Mouse (Mus musculus) C2C12 (cell line): ENCODE results near the gene Plpp7. TPM values are rescaled to one million over a fixed set of nuclear protein-coding genes. Genes with fewer than 3 reads are reported as not detected.

Experiments used
- H3K27me3 ChIP-seq: one replicate; pipeline ENCODE4 v1.6.1; 2011; ENCODE audit not compliant: control insufficient read depth, insufficient read depth, insufficient read length
- H3K36me3 ChIP-seq: one replicate; pipeline ENCODE4 v1.6.1; 2011; ENCODE audit not compliant: control insufficient read depth, insufficient read depth
- H3K4me3 ChIP-seq: one replicate; pipeline ENCODE4 v1.5.1; 2011; ENCODE audit warnings: mild to moderate bottlenecking, control low read depth; ENCODE audit not compliant: poor library complexity, insufficient read depth, severe bottlenecking
- H3K79me2 ChIP-seq: one replicate; pipeline ENCODE4 v1.6.1; 2011; ENCODE audit not compliant: control insufficient read depth, insufficient read depth
- H3K79me3 ChIP-seq: one replicate; pipeline ENCODE4 v1.6.1; 2011; ENCODE audit warnings: low read depth, control low read depth
- H3ac ChIP-seq: one replicate; pipeline ENCODE3; 2011; ENCODE audit warnings: low read depth; ENCODE audit not compliant: control insufficient read depth, insufficient read length
- CEBPB ChIP-seq: IDR thresholded peaks from one replicate; pipeline ENCODE4 v1.6.1; 2011; ENCODE audit warnings: low read depth, mild to moderate bottlenecking, control low read depth, moderate library complexity
- CTCF ChIP-seq: IDR thresholded peaks from one replicate; pipeline ENCODE4 v1.5.1; 2011; ENCODE audit not compliant: control insufficient read depth, insufficient read depth, insufficient read length
- FOSL1 ChIP-seq: IDR thresholded peaks from one replicate; pipeline ENCODE4 v1.8.0; 2011; ENCODE audit warnings: mild to moderate bottlenecking, low read length; ENCODE audit not compliant: poor library complexity, insufficient read depth, severe bottlenecking
- MAX ChIP-seq: IDR thresholded peaks from one replicate; pipeline ENCODE4 v1.6.1; 2011; ENCODE audit warnings: mild to moderate bottlenecking, control low read depth
- MYOD1 ChIP-seq: IDR thresholded peaks from one replicate; pipeline ENCODE4 v1.6.1; 2011; ENCODE audit warnings: low read depth; ENCODE audit not compliant: control insufficient read depth, insufficient read length
- MYOG ChIP-seq: IDR thresholded peaks from one replicate; pipeline ENCODE4 v1.6.1; 2011; ENCODE audit not compliant: control insufficient read depth, insufficient read length; ENCODE audit errors: extremely low read depth
- USF1 ChIP-seq: IDR thresholded peaks from one replicate; pipeline ENCODE4 v1.6.1; 2011; ENCODE audit warnings: low read depth, mild to moderate bottlenecking, control low read depth, moderate library complexity
- polyA plus RNA-seq: library from polyadenylated mRNA; unstranded; fragments of >200 nt; fragmentation: generic; extraction: Trizol; gene quantifications from one replicate; pipeline ENCODE4 v1.2.1, GENCODE M21; 2012; ENCODE audit warnings: missing spikeins

The Plpp7 gene
- polyA plus RNA-seq, 1 experiment: 0.47 TPM

GRCm38 (mm10) chr2:32141602-32142001, 46.3 kb downstream of the Plpp7 start:
- no peaks in the 10 kb centered on the region for H3K27me3 ChIP-seq
- no peaks in the 10 kb centered on the region for H3K36me3 ChIP-seq
- H3K79me2 ChIP-seq: no peaks in the 10 kb centered on the region
- H3K79me3 ChIP-seq: no peaks in the 10 kb centered on the region
- TF ChIP-seq CEBPB: no peak
- no peak for TF ChIP-seq USF1
- TF ChIP-seq MYOG: no peak
- no peak for TF ChIP-seq CTCF
- TF ChIP-seq MAX: no peak
- TF ChIP-seq MYOD1: no peak
- no peak for TF ChIP-seq FOSL1
- no peak overlapping the region for H3ac ChIP-seq
- H3K4me3 ChIP-seq: no peak overlapping the region

GRCm38 (mm10) chr2:32142368-32142767, 47.0 kb downstream of the Plpp7 start:
- Histone ChIP-seq H3K4me3 (no peak overlapping the region), H3K27me3 (no peaks in the 10 kb centered on the region), H3K79me3 (no peaks in the 10 kb centered on the region), H3K36me3 (no peaks in the 10 kb centered on the region), H3ac (no peak overlapping the region), H3K79me2 (no peaks in the 10 kb centered on the region)
- TF ChIP-seq FOSL1 (no peak), MYOD1 (no peak), CEBPB (no peak), USF1 (no peak), MAX (no peak)

DNA sequence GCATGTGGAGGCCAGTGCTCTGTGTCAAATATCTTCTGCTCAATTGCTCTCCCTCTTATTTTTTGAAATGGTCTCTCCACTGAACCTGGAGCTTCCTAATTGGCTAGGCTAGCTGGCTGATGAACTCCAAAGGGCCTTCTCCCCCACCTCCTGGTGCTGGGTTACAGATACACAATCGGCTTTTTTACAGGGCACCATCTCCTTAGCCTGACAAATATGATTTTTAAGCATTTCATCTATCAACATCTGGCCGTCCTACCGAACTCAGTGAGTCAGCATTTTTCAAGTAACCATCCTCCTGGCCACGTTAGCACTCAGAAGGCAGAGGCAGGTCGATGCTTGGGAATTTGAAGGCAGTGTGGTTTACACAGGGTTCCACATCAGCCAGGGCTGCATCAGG, 49.3 kb downstream of the Plpp7 start:
- TF ChIP-seq FOSL1 (no peak), CEBPB (no peak), MAX (no peak), CTCF (no peak)
- Histone ChIP-seq H3K27me3 (no peaks in the 10 kb centered on the region), H3K79me2 (no peaks in the 10 kb centered on the region), H3ac (no peak overlapping the region), H3K36me3 (no peaks in the 10 kb centered on the region), H3K4me3 (no peak overlapping the region), H3K79me3 (no peaks in the 10 kb centered on the region)

DNA sequence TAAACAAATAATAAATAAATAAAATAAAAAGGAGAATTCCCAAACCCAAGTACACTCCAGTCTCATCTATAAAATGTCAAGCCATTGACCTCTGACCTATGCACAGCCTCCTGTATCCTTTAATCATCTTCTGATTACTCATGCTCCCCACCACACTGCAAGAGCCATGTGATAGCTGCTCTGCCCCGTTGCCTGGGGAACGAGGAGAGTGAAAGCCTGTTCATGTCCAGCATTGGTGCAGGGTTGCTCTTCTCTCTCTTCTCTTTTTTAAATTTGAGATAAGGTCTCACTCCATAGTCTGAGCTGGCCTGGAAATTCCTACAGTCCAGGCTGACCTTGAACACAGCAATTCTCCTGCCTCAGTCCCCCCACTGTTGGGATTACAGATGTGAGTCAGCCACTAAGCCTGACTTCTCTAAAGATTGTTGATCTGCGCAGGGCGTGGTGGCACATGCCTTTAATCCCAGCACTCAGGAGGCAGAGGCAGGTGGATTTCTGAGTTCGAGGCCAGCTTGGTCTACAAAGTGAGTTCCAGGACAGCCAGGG, 51.4 kb downstream of the Plpp7 start:
- TF ChIP-seq USF1 (peak; percentile 63), CEBPB (no peak)
- Histone ChIP-seq H3K79me3 (peaks cover 5% of the 10 kb centered on the region), H3K4me3 (no peak overlapping the region), H3K27me3 (no peaks in the 10 kb centered on the region), H3K36me3 (no peaks in the 10 kb centered on the region), H3K79me2 (peaks cover 7% of the 10 kb centered on the region), H3ac (no peak overlapping the region)

DNA sequence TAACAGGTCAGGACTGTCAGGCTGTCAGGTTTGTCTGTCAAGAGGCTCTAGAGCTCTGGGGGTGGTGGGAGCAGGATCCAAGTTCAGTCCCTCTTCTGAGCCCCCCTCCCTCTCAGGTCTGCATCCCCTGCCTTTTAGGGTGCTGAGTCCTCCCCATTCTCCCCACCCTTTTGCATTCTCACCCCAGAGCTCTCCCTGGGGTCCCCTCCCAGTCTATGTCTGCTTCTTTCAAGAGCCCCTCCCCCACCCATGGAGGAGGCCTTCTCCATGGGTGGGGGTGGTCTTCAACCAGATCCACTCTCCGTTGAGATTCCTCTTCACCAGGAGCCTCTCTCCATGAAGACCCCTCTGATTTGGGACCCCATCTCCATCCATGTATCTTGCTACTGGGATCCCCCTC, 54.8 kb downstream of the Plpp7 start:
- Histone ChIP-seq H3K4me3 (no peak overlapping the region), H3K27me3 (no peaks in the 10 kb centered on the region), H3K36me3 (peaks cover 7% of the 10 kb centered on the region), H3K79me2 (peaks cover 41% of the 10 kb centered on the region), H3K79me3 (peaks cover 39% of the 10 kb centered on the region), H3ac (no peak overlapping the region)
- no peak for TF ChIP-seq FOSL1
- TF ChIP-seq MYOG: no peak

DNA sequence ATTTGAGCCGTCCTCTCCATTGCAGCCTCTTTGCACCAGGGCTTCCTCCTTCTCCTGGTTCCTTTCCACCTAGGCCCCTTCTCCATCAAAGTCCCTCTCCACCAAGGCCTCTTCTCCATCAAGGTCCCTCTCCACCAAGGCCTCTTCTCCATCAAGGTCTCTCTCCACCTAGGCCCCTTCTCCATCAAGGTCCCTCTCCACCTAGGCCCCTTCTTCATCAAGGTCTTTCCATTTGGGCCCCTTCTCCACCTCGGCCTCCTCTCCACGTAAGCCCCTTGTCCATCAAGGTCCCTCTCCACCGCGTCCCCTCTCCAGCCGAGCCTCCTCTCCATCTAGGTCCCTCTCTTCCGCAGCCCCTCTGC, 55.2 kb downstream of the Plpp7 start:
- peaks cover 43% of the 10 kb centered on the region for H3K79me3 ChIP-seq
- peak overlapping the region; percentile 24 for H3ac ChIP-seq
- H3K79me2 ChIP-seq: peaks cover 45% of the 10 kb centered on the region
- peaks cover 9% of the 10 kb centered on the region for H3K36me3 ChIP-seq
- TF ChIP-seq USF1: no peak
- TF ChIP-seq CEBPB: no peak
- TF ChIP-seq MAX: no peak
- no peak for TF ChIP-seq MYOG
- TF ChIP-seq MYOD1: no peak
- TF ChIP-seq CTCF: no peak
- no peak for TF ChIP-seq FOSL1
- no peaks in the 10 kb centered on the region for H3K27me3 ChIP-seq
- peak overlapping the region; percentile 68 for H3K4me3 ChIP-seq
